In genomic region chr6:140424991-140425361, GRCm38 (mm10) we compare ENCODE assay signal across 8 mouse cellular contexts. TPM values are rescaled to one million over a fixed set of nuclear protein-coding genes. Genes with fewer than 3 reads are reported as not detected.
DNase-seq lines count a peak whose midpoint lies in the region; ATAC-seq lines count a peak whose summit lies in the region.

No protein-coding gene starts in this region.

- H3K4me3 ChIP-seq in heart, embryonic 14.5 days (ENCODE audit: control insufficient read depth in 1 of 2, insufficient read depth in 1 of 2, low read depth in 1 of 2, low read length in 2 of 2), result peak overlapping the region; percentile 81 to 84
- peak overlapping the region; percentile 95 for H3K4me3 ChIP-seq in kidney, embryonic 16.5 days (ENCODE audit: low read length)
- peak overlapping the region; percentile 98 for H3K4me3 ChIP-seq in neural tube, embryonic 14.5 days (ENCODE audit: low read depth, low read length)

- peak overlapping the region; percentile 76 for H3K4me2 ChIP-seq in heart, embryonic 14.5 days (ENCODE audit: low read length)
- peak overlapping the region; percentile 59 for H3K4me2 ChIP-seq in kidney, embryonic 16.5 days (replicated peaks; ENCODE audit: low read depth, low read length)
- H3K4me2 ChIP-seq in neural tube, embryonic 14.5 days (ENCODE audit: low read depth, low read length), result peak overlapping the region; percentile 75

- no peak overlapping the region for H3K27ac ChIP-seq in heart, embryonic 14.5 days (replicated peaks in 1 of 2; ENCODE audit: control insufficient read depth in 1 of 2, insufficient read depth in 1 of 2, low read depth in 2 of 2, low read length in 2 of 2)
- H3K27ac ChIP-seq in kidney, embryonic 16.5 days (ENCODE audit: low read length), result peak overlapping the region; percentile 89
- peak overlapping the region; percentile 90 for H3K27ac ChIP-seq in neural tube, embryonic 14.5 days (ENCODE audit: low read depth, low read length)

- no peak for ATAC-seq in heart, embryonic 14.5 days (ENCODE audit: insufficient number of reproducible peaks, insufficient read depth, low FRiP score, low read depth)
- ATAC-seq in kidney, embryonic 16.5 days (ENCODE audit: low FRiP score, low TSS enrichment), result no peak; the same call in 1 of the 2 replicates
- ATAC-seq in neural tube, embryonic 14.5 days (ENCODE audit: low read depth), result no peak; the same call in 1 of the 2 replicates
- no peak for ATAC-seq in megakaryocyte progenitor cell, adult 5-6 weeks (replicated peaks; ENCODE audit: poor library complexity)

- peaks cover 0 to 9% of the 10 kb centered on the region in 2 experiments; a peak in 2 of 4 replicates for H3K4me1 ChIP-seq in heart, embryonic 14.5 days (ENCODE audit: control insufficient read depth in 2 of 2, insufficient read depth in 2 of 2, low read length in 2 of 2)
- peaks cover 9% of the 10 kb centered on the region for H3K4me1 ChIP-seq in kidney, embryonic 16.5 days (ENCODE audit: insufficient read depth, low read length)
- peaks cover 19% of the 10 kb centered on the region; the same call in 1 of the 2 replicates for H3K4me1 ChIP-seq in neural tube, embryonic 14.5 days (ENCODE audit: control insufficient read depth, insufficient read depth, low read length)

- WGBS in heart, embryonic 14.5 days, result 2% methylated on average over 17 of the region's 17 CpGs
- WGBS in kidney, embryonic 16.5 days, result under 1% methylated on average over 17 of the region's 17 CpGs
- WGBS in neural tube, embryonic 14.5 days, result 0% methylated on average over 17 of the region's 17 CpGs

- no peaks in the 10 kb centered on the region for H3K9me3 ChIP-seq in heart, embryonic 14.5 days (ENCODE audit: control insufficient read depth, low read length)
- H3K9me3 ChIP-seq in kidney, embryonic 16.5 days (ENCODE audit: low read length), result no peaks in the 10 kb centered on the region
- H3K9me3 ChIP-seq in neural tube, embryonic 14.5 days (ENCODE audit: control insufficient read depth, low read length), result no peaks in the 10 kb centered on the region

- DNase-seq in right cerebral cortex, postnatal 10 days (ENCODE audit: low spot score in 2 of 2), result peak; percentile 47 to 53
- DNase-seq in right cerebral cortex, postnatal 25 days, result no peak
- DNase-seq in cerebellum, postnatal 25 days, result peak; percentile 31 to 62
- peak; percentile 49 to 66 for DNase-seq in lung, adult 18-20 months

- no peaks in the 10 kb centered on the region for H3K27me3 ChIP-seq in heart, embryonic 14.5 days (ENCODE audit: control insufficient read depth, insufficient read depth, low read length)
- no peaks in the 10 kb centered on the region for H3K27me3 ChIP-seq in kidney, embryonic 16.5 days (ENCODE audit: insufficient read depth, low read length)
- H3K27me3 ChIP-seq in neural tube, embryonic 14.5 days (ENCODE audit: control insufficient read depth, insufficient read depth, low read length), result no peaks in the 10 kb centered on the region

- peak overlapping the region; percentile 86 for H3K9ac ChIP-seq in heart, embryonic 14.5 days (ENCODE audit: low read length)
- H3K9ac ChIP-seq in kidney, embryonic 16.5 days (replicated peaks; ENCODE audit: low read length), result peak overlapping the region; percentile 99
- peak overlapping the region; percentile 82 for H3K9ac ChIP-seq in neural tube, embryonic 14.5 days (replicated peaks; ENCODE audit: low read depth, low read length)

- peaks cover 8% of the 10 kb centered on the region; the same call in 1 of the 2 replicates for H3K36me3 ChIP-seq in heart, embryonic 14.5 days (ENCODE audit: control insufficient read depth, insufficient read depth, low read length)
- peaks cover 11% of the 10 kb centered on the region; the same call in 1 of the 2 replicates for H3K36me3 ChIP-seq in kidney, embryonic 16.5 days (ENCODE audit: insufficient read depth, low read length)
- no peaks in the 10 kb centered on the region; the same call in 1 of the 2 replicates for H3K36me3 ChIP-seq in neural tube, embryonic 14.5 days (ENCODE audit: control insufficient read depth, insufficient read depth, low read length)

RNA-seq across cellular contexts. Expression of gene Plekha5, which starts 1.1 kb away (rescaled TPM):
- 25.2 and 26.1 TPM in 2 replicates for polyA plus RNA-seq in heart, embryonic 14.5 days (2014; fragmentation: Nextera tagmentation; extraction: Ambion mirVana)
- 45.4 and 46.5 TPM in 2 replicates for polyA plus RNA-seq in kidney, embryonic 16.5 days (2015; fragmentation: Nextera tagmentation; extraction: Ambion mirVana)
- 42.2 and 53.1 TPM in 2 replicates for polyA plus RNA-seq in neural tube, embryonic 14.5 days (2014; fragmentation: Nextera tagmentation; extraction: Ambion mirVana)
- 5.0 and 6.5 TPM in 2 replicates for total RNA-seq in megakaryocyte progenitor cell, adult 5-6 weeks (2015)
- 5.6 and 9.9 TPM in 2 replicates for total RNA-seq in megakaryocyte progenitor cell, adult 5-6 weeks (2017)

Comparison
In these comparisons a context has a peak if more than half of its experiments do, and no peak if none do; other contexts are left out.
1. H3K27ac ChIP-seq: peak in kidney, embryonic 16.5 days (single experiment) and neural tube, embryonic 14.5 days (single experiment); none in heart, embryonic 14.5 days (0 of 2).
2. Peak in every context shown above with its lines, with median percentiles within 50 percentile points of each other: H3K4me2 ChIP-seq, H3K4me3 ChIP-seq and H3K9ac ChIP-seq.